Mouse (Mus musculus) left cerebral cortex, adult 8-10 months (tissue): ENCODE measurements at regions not wholly inside any gene's neighbourhood (a gene's known extent, or its start where the extent isn't known, plus 50 kb on each side); places are given as distances from the start of the nearest gene placed in this dataset.

Experiments
- DNase-seq, 2 experiments: peaks; one replicate each; pipeline ENCODE4 v3.0.0; 2022; ENCODE audit warnings: low spot score in 2 of 2

DNA sequence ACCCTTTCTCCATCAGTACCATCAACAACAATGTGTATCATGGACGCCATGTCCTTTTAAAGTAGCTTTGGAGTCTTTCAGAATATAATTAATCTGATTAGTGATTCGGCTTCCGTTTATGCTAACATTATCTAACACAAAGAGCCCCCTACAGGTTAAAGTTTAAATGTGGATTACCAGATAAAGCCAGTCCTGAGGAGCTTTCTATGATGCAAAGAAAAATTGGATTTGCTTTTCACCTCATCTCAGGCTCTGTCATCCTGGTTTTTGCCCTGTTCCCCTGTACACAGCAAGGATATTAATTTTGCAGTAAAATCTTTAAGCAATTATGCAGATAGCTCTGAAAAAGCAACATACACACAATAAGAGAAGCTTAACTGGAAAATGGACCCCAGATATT lies 412.7 kb upstream of the Tbc1d2b start:
- DNase-seq, result no peak

DNA sequence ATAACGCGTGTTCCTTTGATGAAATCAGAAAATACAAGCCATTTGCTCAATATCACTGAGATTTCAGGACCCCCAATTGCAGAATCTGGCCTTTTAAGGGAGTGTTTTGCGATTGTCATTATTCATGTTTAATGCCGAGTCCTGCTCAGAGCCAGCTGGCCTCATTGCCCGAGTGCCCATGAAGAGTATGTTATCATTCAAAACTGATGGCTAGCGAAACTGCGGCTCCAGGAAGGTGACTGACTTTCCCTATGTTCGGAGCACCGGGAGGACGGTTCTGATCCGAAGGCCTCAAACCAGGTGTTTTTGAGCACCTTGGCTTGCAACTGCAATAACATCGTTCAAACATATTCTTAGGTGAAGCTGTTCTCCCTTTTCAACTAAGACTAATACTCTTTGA lies 419.5 kb upstream of the Tbc1d2b start:
- no peak for DNase-seq

DNA sequence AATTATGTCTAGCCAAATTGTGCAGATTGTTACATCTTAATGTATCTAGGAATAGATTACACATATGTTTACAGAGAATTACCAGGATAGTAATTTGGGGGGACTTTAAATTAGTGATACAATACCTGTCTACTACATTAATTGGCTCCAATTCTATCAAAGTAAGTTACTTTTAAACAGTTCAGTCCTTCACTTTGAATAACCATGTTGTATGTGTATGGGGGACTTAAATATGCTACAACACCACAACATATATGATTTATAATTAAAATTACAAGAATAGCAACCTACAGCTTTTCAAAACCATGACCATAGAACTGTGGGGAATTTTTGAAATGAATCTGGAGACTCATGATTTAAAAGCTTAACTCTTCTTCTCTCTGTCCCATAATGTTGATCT lies 420.5 kb upstream of the Tbc1d2b start:
- DNase-seq, result no peak

DNA sequence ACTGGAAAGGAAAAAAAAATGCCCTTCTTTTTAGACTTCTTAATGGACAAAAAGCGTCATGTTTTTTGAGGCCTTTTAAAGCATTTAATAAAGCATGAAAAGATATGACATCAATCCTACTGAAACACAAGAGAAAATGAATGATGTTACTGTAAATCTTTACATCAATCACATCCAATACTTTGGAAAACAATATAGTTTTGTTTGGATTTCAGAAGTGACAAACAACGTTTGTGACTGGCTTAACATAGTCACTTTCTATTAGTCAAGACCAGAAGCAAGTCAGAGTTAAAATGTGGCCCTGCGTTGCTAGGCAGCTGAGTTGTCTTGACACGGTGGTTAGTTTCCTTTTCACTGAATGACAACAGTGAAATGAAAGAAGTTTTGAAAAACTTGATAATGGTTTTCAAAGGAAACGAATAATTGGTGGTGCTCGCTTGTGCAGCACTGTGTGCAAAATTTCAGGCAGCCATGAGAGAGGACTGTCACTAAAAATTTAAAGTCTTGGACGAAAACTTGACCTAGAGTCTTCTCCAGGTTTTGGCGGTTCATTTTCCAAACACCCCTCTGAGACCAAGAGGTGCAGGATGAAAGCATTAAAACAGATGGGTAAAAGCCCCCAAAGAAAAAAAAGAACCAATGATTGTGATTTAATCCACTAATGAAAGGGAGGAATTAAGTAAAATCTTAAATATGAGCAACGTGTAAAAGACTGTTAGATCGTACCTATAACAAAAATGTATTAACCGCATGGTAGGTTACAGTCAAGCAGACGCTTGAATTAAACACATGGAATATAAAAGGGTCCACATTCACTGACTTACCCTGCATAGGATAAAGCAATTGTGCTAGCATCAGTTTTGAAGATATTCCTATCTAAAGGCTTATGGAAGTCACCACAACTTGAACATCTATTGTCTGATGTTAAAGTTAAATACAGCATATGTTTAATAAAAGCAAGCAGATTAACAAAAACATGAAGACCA lies 421.4 kb upstream of the Tbc1d2b start:
- DNase-seq, result no peak

DNA sequence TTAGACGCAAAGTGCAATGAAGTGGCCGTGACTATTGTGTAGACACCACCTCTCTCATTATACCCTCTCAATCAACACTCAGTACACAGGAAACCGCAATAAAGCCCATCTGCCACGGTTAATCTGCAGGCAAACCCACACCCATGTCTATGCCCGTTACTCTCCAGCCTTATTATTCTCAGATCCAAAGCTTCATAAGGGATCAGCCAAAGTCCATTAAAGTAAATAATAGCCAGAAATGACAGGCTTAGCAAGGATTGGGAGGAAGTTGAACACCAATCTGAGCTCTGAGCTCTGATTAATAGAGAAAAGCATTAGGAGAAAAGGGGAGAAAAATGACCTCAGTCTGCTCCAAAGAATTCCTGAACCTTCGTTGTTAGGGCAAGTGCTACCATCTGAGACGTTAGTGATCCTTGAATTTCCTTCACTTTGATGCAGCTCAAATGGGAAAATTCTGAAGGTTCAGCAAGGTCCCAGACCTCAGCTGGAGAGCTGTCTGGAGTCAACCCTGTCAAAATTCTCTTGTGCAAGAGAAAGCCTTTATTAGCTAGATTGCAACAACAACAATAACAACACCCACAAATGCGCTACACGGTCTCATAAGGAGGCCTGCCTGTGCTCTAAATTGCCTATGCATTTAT lies 422.5 kb upstream of the Tbc1d2b start:
- no peak for DNase-seq

DNA sequence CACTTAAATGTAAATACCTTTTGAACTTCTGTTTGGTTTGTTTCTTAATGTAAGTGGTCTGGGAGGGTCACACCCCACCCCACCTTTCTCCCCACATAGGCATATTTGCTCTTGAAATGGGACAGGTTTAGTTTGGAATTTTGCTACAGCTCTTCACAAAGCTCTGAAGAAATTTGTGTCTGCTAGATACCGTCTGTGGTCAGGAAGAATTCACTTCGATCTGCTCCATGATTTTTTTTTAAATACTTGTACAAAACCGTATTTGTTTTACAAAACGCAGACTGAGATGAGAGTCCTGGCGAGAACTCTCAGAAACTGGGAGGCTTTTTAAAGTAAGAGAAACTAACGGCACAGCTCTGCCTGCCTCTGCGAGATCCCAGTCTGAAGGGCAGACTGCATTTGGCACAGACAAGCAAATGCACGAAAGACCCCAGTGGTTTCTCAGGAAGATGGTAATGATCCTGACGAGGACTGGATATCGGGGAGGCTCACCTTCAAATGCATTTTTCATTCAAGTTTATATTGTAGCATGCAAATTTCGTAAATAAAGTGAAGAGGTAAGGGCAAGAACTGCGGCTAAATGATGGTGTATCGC lies 423.5 kb upstream of the Tbc1d2b start:
- no peak for DNase-seq

DNA sequence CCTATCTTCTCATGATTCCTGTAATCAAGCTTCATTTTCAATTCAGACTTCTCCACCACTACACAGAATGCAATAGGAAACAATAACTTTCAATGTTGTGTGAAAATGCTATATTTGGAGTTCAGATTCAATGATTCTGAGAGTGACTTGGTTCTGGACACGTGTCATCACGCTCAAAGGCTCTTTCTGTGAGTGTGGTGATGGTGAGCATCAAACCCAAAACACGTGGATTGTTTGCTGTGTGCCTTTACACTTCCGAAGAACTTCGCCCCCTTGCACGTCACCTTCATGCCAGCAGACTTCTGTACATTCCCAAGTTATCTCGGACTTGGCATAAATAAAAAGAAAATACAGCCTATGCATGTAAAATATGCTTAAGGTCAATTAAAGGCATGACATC lies 425.1 kb upstream of the Tbc1d2b start:
- no peak for DNase-seq

DNA sequence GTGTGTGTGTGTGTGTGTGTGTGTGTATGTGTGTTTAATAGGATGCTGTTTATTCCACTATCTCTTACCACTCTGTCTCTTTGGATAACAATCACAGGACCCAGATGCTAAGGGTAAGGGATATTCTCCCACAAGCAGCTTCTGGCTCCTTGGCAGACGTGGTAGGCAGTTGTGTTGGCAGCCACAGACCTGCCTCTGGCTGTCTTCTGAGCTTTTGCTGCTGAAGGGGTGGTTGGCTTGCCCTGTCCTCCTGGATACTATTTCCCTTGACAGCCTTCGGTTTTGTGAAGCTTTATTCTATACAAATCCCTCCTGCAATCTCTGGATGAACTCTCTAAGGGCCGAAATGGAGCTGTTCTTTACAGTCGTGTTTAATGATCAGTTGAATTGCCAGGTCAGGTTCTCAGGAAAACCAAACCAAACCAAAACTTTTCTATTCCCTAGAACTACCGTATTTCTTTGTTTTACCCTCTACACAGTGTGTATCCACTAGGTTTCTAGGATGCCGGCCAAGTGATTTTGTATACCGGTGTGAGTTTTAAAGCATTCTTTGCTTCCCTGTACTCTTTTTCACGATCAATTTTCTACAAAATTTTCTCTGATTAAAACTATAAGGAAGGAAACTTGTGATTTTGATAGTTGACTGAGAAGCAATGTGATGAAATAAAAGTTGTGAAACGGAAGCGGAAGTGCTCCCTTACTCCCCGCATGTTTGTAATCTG lies 426.8 kb upstream of the Tbc1d2b start:
- no peak for DNase-seq

DNA sequence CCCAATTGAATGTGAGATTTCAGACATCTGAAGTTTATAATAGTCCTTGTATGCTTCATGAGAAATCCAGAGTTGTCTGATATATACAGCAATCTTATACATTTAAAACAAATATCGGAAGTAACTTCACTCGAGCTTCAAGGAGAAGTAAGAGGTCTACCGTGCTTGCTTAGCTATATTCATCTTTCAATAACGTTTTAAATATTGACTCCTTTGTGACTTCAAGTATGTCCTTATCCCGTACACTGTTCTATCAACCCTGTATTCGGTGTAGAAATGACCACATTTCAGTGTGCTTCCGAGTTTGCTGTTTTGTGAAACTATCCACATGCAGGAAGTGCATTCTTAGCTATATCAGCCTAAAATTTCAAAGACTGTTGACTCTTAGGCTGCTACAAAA lies 427.8 kb upstream of the Tbc1d2b start:
- no peak for DNase-seq

DNA sequence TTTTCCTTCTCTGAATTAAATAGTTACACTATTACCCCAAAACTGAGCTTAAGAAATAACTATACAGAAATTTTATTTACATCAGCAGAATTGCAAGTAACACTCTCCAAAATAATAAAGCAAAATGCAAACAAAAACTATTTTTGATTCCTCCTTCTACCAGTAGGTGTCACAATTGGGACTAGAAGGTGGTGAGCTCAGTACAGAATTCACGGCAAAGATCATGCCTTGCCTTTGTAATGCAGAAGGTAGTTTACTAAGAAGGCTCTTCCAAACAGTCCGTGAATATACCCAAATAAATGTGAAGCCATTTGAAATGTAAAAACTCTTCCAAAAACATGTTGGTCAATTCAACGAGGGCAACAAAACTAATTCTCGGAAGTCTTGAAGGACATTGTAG lies 428.5 kb upstream of the Tbc1d2b start:
- DNase-seq, result no peak

DNA sequence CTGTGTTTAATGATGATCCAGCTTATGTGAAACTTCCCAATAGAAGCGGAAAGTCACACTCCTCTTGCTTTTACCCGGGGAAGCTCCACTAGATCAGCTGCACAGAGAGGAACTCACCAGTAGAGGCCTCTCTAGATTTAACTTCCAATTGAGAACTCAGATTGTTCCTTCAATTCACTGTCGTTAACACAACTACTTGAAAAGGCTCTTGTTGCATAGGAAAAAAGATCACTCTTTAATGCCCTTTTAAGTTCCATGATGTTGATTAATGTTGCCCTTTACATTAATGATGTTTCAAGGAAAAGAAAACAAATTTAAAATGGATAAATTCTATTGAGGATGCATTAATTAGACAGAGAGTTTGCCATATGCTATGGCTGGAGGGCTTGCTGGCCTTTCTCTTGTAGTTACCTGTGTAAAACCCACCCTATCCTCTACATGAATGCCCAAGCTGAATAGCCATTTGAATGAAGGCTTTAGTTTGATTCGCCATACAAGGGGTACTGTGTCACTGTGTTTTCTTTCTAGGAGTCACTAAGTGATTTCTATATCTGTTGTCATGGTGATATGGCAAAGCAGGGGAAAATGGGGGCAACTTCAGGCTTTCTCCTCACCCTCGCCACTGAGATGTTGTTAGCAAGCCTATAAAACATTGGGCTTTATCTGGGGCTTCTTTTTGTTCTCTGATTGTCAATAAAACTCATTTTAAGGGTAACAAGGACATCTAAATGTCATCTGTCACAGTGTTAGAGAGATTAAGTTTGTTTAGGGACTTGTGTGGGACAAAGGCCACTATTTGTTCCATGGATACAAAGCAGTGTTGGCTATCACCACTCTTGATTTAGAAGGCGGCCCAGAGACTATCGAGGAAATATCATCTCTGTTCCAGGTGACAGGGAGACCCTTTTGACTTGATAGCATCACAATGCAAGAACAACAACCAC lies 429.9 kb upstream of the Tbc1d2b start:
- no peak for DNase-seq

DNA sequence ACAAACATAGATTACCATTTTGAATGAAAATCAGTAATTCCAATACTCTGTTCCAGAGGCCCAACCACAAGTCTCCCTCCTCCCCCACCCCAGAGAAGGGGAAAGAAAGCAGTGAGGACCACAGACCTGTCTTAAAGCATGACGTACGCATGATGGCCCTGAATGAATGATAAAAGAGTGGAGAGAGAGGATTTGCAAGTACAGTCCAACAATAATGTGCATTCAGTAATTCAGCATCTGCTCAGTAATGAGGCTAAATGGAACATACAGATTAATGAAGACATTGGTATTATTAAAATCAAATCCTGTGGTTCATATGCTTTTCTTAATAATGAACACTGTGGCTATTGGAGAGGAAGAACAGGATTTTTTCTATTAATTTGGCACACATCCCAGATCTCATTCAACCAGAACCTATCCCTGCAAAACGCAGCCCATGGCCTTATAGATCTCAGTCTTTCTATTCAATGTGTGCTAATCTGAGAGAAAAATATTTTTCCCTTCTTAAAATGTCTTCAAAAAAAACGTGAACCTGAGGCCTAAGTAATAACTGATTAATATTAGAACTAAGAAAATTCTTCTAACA lies 430.7 kb upstream of the Tbc1d2b start:
- DNase-seq, result no peak

DNA sequence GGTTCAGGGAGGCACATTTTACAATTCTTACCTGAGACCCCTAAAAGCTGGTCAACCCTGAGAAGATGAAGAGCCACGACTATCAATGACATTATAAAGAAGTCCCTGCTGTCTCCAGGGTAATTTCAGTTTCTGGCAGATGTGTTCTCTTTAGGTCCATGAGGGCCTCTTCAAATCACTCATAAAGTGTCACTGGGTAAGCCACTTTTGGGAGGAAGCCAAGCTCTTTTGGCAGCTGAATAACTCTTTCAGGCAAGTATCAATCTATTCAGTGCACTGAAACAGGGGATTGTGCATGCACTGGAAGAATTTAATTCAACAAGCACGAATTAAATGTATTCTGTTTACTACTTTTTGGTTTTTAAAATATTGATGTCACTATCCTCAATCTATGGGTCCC lies 443.1 kb upstream of the Tbc1d2b start:
- no peak for DNase-seq

DNA sequence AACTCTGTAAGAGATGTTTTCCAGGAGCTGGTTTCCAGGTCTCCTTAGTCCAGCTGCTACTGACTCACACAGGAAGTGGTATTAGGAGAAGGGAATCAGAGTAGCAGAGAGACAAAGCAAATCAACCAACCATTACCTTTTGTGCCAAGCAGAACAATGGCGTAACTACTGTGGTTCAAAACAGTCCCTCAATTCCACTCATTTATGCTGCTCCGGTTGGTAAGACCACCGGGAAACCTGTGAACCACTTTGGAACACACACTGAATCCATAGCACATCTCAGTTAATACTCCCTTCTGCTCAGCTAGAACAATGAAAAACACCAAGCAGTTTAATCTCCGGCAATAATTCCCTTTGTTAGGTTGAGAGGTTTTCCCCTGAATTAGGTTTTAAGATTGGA lies 460.8 kb upstream of the Tbc1d2b start:
- no peak for DNase-seq

DNA sequence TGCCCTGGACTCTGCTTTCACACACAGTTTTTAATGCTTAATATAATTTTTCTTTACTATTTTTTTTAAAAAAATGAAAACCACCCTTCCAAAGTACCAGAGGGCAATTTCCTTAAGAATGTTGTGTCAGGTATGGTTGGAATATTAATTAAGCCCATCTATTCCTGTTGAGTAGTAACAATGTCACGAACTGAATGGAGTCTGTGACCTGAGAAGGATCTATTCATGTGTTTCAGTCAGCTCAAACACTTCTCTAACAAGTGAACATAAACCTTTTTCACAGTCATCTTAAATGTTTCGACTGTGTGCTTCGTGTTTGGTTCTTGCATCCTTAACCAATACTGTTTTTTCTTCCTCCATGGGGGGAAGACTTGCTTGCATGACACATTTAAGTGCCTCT lies 486.6 kb upstream of the Tbc1d2b start:
- DNase-seq, result no peak

DNA sequence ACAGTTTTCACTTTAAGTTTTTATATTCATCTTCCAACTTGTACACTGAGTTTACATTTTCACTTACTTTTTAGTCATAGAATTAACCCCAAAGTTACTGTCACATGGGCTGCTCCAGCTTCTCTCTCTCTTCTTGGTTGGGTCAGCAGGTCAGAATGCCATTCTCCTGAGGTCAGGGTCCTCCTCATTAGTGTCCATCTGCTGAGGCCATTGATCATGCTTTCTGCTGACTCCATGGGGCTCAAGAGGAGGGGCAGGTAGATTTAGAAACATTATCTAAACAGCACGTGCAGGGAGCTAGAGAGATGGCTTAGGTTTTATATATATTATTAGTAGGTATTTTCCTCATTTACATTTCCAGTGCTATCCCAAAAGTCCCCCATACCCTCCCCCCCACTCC lies 503.7 kb upstream of the Tbc1d2b start:
- no peak for DNase-seq

DNA sequence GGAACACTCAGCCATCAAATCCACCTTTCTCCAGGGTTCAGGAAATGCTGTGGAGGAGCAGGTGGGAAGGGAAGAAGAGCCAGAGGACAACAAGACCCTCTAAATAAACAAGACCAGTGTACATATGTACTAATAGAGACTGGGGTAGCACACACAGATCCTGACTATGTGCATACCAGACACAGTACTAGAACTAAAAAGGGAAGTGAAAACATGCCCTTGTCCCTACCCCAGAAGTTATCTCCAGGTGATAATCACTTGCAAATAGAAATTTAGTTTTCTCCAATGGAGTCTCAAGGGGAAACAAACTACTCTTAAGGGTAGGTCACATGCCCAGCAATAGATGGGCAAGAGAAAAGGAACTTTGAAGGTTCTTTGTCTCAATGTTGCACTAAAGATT lies 518.9 kb upstream of the Tbc1d2b start:
- no peak for DNase-seq

DNA sequence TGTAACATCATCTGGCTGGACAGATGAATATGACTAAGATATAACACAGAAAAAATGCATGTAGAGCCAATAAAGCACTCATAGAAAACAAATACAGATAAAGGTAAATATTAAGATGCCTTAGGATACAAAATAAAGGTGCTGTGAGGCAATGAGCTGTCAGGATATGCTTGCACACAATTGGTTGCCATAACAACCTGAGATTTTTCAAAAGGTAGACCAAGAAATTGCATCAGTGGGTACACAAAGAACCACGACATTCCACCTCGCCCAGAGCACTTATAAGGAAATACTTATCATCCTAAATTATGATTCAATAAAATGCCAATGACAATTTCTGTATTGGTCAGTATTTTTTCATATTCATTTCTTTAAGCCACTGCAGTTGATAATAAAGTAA lies 521.3 kb upstream of the Tbc1d2b start:
- DNase-seq, result no peak

DNA sequence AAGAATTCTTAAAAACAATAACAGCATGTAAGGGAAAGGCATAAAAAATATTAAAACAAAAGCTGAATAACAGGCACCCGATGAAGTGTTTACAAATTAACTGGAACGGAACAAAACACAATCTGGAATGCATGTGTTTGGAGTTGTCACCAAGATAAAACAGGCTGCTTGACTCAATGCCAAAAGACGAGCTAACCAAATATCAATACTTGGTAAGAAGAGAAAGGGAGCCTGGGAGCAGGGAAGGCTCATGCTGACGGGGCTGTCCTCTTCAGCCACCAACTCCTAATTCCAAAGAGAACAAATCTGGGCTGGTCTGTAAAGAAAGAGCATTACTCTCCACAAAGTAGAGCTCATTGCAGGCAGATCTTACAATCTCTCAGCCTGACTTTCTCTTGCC lies 545.4 kb upstream of the Zic4 start:
- no peak for DNase-seq

DNA sequence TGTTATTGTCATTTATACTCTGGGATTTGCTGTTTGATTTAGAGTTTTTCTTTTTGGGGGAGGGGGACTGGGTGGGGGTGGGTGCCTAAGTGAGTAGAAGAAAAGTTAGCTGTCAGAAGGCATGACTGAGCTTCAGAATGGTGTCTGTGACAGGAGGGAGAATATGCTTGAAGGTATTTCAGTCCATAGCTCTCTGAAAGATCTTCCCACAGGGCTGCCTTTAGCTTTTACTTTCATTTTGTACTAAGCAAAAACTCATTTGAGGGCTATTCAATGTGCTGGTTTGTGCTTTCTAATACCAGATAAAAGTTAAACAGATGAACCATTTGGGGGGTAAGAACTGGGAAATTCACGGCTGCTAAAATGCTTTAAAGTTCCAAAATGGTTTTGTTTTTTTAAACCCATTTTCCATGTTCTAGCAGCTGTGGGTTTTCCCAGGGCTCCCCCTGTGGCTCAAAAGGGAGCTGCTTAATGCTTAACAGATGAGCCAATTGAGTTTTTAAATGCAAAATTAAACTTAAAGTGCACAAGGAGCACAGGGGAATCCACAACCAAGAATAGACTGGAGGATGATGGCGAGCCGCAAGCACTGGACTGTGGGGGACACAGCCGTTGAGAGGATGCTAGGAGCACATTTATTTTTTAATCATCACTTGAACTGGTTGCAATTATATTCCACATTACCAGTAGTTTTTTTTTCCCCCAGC lies 538.5 kb upstream of the Zic4 start:
- DNase-seq, result no peak
